Mouse (Mus musculus): ENCODE measurements at regions not wholly inside any gene's neighbourhood (a gene's known extent, or its start where the extent isn't known, plus 50 kb on each side); places are given as distances from the start of the nearest gene placed in this dataset.
"Not testable (repeated sequence)": the region's sequence is repeated elsewhere in the genome, so short reads cannot be mapped to it uniquely, and the experiment has no call there.

- Histone ChIP-seq H3K36me3 (ENCODE audit: control insufficient read depth, insufficient read depth, low read length) (no peaks in the 10 kb centered on the region), H3K4me3 (replicated peaks; ENCODE audit: low read depth, low read length) (no peak overlapping the region), H3K9me3 (ENCODE audit: control insufficient read depth, low read length) (no peaks in the 10 kb centered on the region), H3K4me1 (ENCODE audit: control insufficient read depth, insufficient read depth, low read length) (no peaks in the 10 kb centered on the region), H3K4me2 (ENCODE audit: low read length) (no peak overlapping the region), H3K27ac (replicated peaks; ENCODE audit: low read depth, low read length) (no peak overlapping the region), H3K9ac (replicated peaks; ENCODE audit: low read length) (no peak overlapping the region), H3K27me3 (ENCODE audit: control insufficient read depth, insufficient read depth, low read length) (no peaks in the 10 kb centered on the region)
- DNase-seq (peak; percentile 61), ATAC-seq (ENCODE audit: low FRiP score, low TSS enrichment) (no peak)
- WGBS = 65% methylated on average over 5 of the region's 5 CpGs
Measured at GRCm38 (mm10) chr5:4335683-4336082, 143.5 kb downstream of the Mterf1b start.

DNA sequence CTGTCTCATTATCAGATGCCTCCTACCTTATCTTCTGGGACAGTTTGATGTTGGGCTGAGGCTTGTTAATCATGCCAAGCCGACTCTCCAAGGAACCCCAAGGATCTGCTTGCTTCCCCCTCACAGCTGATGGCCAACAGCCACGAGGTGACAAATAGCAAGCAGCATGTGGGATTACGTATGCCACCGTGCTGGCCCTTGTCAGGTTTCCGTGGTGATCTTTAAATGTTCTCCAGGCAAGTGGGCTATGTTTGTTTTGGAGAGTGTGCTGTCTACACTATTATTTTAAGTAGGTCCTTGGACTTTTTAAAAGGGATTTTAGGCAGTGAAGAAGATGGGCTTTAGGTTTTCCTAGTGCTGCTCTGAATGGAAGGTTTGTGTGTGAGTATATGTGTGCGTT lies 149.8 kb downstream of the Mterf1b start:
- no peak for DNase-seq
- no peak overlapping the region for H3K27ac ChIP-seq (replicated peaks; ENCODE audit: low read depth, low read length)
- no peak overlapping the region for H3K4me3 ChIP-seq (replicated peaks; ENCODE audit: low read depth, low read length)
- H3K4me2 ChIP-seq (ENCODE audit: low read length) = no peak overlapping the region
- 34% methylated on average over 6 of the region's 6 CpGs for WGBS
- ATAC-seq (ENCODE audit: low FRiP score, low TSS enrichment) = no peak
- peaks cover 3% of the 10 kb centered on the region; the same call in 1 of the 2 replicates for H3K4me1 ChIP-seq (ENCODE audit: control insufficient read depth, insufficient read depth, low read length)
- no peak overlapping the region for H3K9ac ChIP-seq (replicated peaks; ENCODE audit: low read length)
- no peaks in the 10 kb centered on the region for H3K36me3 ChIP-seq (ENCODE audit: control insufficient read depth, insufficient read depth, low read length)
- H3K27me3 ChIP-seq (ENCODE audit: control insufficient read depth, insufficient read depth, low read length) = no peaks in the 10 kb centered on the region
- H3K9me3 ChIP-seq (ENCODE audit: control insufficient read depth, low read length) = no peaks in the 10 kb centered on the region

- no peak for DNase-seq
- WGBS = 97% methylated on average over 2 of the region's 2 CpGs
- no peak overlapping the region for H3K27ac ChIP-seq (replicated peaks; ENCODE audit: low read depth, low read length)
Measured at GRCm38 (mm10) chr5:4344458-4344857, 152.3 kb downstream of the Mterf1b start.

GRCm38 (mm10) chr5:4348334-4348733 lies 156.2 kb downstream of the Mterf1b start:
- H3K36me3 ChIP-seq (ENCODE audit: control insufficient read depth, insufficient read depth, low read length) = no peaks in the 10 kb centered on the region
- ATAC-seq (ENCODE audit: low FRiP score, low TSS enrichment) = no peak
- WGBS = 81% methylated on average over 4 of the region's 4 CpGs

More at GRCm38 (mm10) chr5:4344458-4344857, 152.3 kb downstream of the Mterf1b start:
- no peaks in the 10 kb centered on the region for H3K9me3 ChIP-seq (ENCODE audit: control insufficient read depth, low read length)
- no peak overlapping the region for H3K4me3 ChIP-seq (replicated peaks; ENCODE audit: low read depth, low read length)
- no peaks in the 10 kb centered on the region for H3K27me3 ChIP-seq (ENCODE audit: control insufficient read depth, insufficient read depth, low read length)
- H3K36me3 ChIP-seq (ENCODE audit: control insufficient read depth, insufficient read depth, low read length) = no peaks in the 10 kb centered on the region
- H3K9ac ChIP-seq (replicated peaks; ENCODE audit: low read length) = no peak overlapping the region
- H3K4me2 ChIP-seq (ENCODE audit: low read length) = no peak overlapping the region
- peaks cover 3% of the 10 kb centered on the region; the same call in 1 of the 2 replicates for H3K4me1 ChIP-seq (ENCODE audit: control insufficient read depth, insufficient read depth, low read length)
- no peak for ATAC-seq (ENCODE audit: low FRiP score, low TSS enrichment)

DNA sequence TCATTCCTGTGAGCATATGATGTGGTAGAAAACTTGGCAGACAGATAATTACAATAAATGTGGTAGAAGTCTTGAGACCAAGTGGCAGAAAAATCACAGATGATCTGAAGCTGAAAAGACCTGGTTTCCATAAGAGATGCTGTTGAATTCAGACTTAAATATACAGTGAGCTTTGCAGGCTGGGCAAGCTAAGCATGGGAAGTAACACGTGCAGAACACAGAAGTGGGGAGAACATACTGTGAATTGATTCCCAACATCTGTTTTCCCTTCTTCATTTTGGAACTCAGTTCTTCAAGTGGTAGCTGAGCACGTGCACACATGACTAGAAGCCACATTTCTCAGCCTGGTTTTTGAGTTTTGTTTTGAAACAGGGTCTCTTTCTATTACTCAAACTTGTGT lies 157.8 kb downstream of the Mterf1b start:
- WGBS = 70% methylated on average over 2 of the region's 2 CpGs
- H3K9me3 ChIP-seq (ENCODE audit: control insufficient read depth, low read length) = no peaks in the 10 kb centered on the region
- no peak overlapping the region for H3K27ac ChIP-seq (replicated peaks; ENCODE audit: low read depth, low read length)
- DNase-seq (no peak), ATAC-seq (ENCODE audit: low FRiP score, low TSS enrichment) (no peak)
- no peak overlapping the region for H3K9ac ChIP-seq (replicated peaks; ENCODE audit: low read length)
- no peak overlapping the region for H3K4me3 ChIP-seq (replicated peaks; ENCODE audit: low read depth, low read length)
- H3K27me3 ChIP-seq (ENCODE audit: control insufficient read depth, insufficient read depth, low read length) = no peaks in the 10 kb centered on the region
- H3K36me3 ChIP-seq (ENCODE audit: control insufficient read depth, insufficient read depth, low read length) = no peaks in the 10 kb centered on the region
- H3K4me1 ChIP-seq (ENCODE audit: control insufficient read depth, insufficient read depth, low read length) = peaks cover 3% of the 10 kb centered on the region; the same call in 1 of the 2 replicates
- H3K4me2 ChIP-seq (ENCODE audit: low read length) = no peak overlapping the region

More at GRCm38 (mm10) chr5:4348334-4348733, 156.2 kb downstream of the Mterf1b start:
- no peak for DNase-seq
- Histone ChIP-seq H3K9ac (replicated peaks; ENCODE audit: low read length) (no peak overlapping the region), H3K27me3 (ENCODE audit: control insufficient read depth, insufficient read depth, low read length) (no peaks in the 10 kb centered on the region), H3K4me2 (ENCODE audit: low read length) (no peak overlapping the region), H3K4me3 (replicated peaks; ENCODE audit: low read depth, low read length) (no peak overlapping the region), H3K27ac (replicated peaks; ENCODE audit: low read depth, low read length) (no peak overlapping the region), H3K9me3 (ENCODE audit: control insufficient read depth, low read length) (no peaks in the 10 kb centered on the region), H3K4me1 (ENCODE audit: control insufficient read depth, insufficient read depth, low read length) (no peaks in the 10 kb centered on the region)

DNA sequence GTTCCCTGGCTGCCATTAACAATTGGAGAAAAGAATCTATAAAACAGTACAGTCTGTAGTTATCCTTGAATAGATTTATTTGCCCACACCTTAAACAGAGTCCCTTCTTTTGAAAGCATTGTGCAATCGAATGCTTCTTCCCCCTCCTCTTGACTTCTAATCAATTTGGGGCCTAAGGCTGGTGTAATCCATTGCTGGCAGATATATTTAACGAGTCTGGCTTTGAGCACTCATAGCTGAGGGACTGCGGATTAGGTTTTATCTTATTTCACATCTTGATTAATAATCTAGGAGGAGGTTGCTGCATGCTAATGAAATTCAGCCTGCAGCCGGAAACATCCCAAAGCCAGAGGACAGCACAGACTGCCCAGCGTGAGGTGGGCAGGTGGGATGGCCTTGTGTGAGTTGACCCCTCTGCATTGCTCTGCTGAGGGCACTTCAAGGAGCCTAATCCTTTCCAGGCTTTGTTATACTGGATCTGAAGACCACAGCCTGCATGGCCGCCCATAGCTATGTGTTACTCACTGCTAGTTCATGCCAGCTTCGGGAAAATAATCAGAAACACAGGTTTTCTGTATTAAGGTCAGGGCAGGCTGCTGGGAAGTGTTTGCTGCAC lies 163.6 kb downstream of the Mterf1b start:
- H3K4me1 ChIP-seq (ENCODE audit: control insufficient read depth, insufficient read depth, low read length) = peaks cover 12% of the 10 kb centered on the region; the same call in 1 of the 2 replicates
- 0 out of 2 replicates have a peak overlapping the region, but pooled peaks have one; percentile 32 for H3K27ac ChIP-seq (replicated peaks; ENCODE audit: low read depth, low read length)
- H3K27me3 ChIP-seq (ENCODE audit: control insufficient read depth, insufficient read depth, low read length) = no peaks in the 10 kb centered on the region
- no peaks in the 10 kb centered on the region for H3K36me3 ChIP-seq (ENCODE audit: control insufficient read depth, insufficient read depth, low read length)
- 26% methylated on average over 7 of the region's 7 CpGs for WGBS
- H3K4me2 ChIP-seq (ENCODE audit: low read length) = no peak overlapping the region
- H3K9ac ChIP-seq (replicated peaks; ENCODE audit: low read length) = no peak overlapping the region
- H3K4me3 ChIP-seq (replicated peaks; ENCODE audit: low read depth, low read length) = no peak overlapping the region
- DNase-seq = peak; percentile 49
- no peaks in the 10 kb centered on the region for H3K9me3 ChIP-seq (ENCODE audit: control insufficient read depth, low read length)
- ATAC-seq (ENCODE audit: low FRiP score, low TSS enrichment) = peak; percentile 31; the same call in 1 of the 2 replicates

DNA sequence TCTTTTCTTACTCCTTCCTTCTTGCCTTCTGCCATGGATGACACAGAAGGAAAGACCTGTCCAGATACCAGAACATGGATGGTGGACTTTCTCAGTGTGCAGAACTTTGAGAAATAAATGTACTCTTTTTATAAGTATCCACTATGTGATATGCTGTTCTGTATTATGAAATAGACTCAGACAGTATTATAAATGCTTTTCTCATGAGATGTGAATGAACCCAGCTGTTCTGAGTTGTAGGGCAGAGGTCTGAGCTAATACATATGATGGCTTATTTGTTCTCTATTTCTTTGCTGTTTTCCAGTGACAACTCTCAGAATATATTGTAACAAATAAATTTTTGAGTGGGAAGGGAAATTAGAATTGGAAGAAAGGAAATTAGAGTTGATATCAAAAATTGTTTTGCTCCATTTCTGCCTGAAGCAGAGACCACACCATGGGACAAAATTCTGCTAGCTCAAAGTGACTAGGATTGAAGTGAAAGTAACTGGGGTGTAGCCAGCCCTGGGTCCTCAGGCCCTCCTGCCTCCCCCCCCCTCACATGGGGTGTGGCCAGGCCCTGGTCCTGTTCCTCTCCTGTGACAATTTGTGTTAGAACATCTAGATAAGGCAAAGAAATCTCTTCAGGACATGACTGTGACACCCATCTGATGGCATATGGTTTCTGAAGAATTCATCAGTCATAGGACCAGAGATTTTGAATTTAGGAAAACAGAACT lies 164.5 kb downstream of the Mterf1b start:
- H3K9ac ChIP-seq (replicated peaks; ENCODE audit: low read length); H3K9me3 ChIP-seq (ENCODE audit: control insufficient read depth, low read length); H3K27ac ChIP-seq (replicated peaks; ENCODE audit: low read depth, low read length); DNase-seq; ATAC-seq (ENCODE audit: low FRiP score, low TSS enrichment); H3K27me3 ChIP-seq (ENCODE audit: control insufficient read depth, insufficient read depth, low read length); H3K4me2 ChIP-seq (ENCODE audit: low read length); H3K4me3 ChIP-seq (replicated peaks; ENCODE audit: low read depth, low read length); H3K36me3 ChIP-seq (ENCODE audit: control insufficient read depth, insufficient read depth, low read length): not testable (repeated sequence)
- H3K4me1 ChIP-seq (ENCODE audit: control insufficient read depth, insufficient read depth, low read length) = peaks cover 12% of the 10 kb centered on the region; the same call in 1 of the 2 replicates

GRCm38 (mm10) chr5:4361547-4361946 lies 169.4 kb downstream of the Mterf1b start:
- WGBS = 96% methylated on average over 6 of the region's 6 CpGs
- H3K4me3 ChIP-seq (replicated peaks; ENCODE audit: low read depth, low read length); H3K4me2 ChIP-seq (ENCODE audit: low read length); DNase-seq; H3K27me3 ChIP-seq (ENCODE audit: control insufficient read depth, insufficient read depth, low read length); H3K9ac ChIP-seq (replicated peaks; ENCODE audit: low read length); H3K36me3 ChIP-seq (ENCODE audit: control insufficient read depth, insufficient read depth, low read length); ATAC-seq (ENCODE audit: low FRiP score, low TSS enrichment); H3K27ac ChIP-seq (replicated peaks; ENCODE audit: low read depth, low read length); H3K9me3 ChIP-seq (ENCODE audit: control insufficient read depth, low read length); H3K4me1 ChIP-seq (ENCODE audit: control insufficient read depth, insufficient read depth, low read length): not testable (repeated sequence)

GRCm38 (mm10) chr5:4384719-4385118 lies 192.6 kb downstream of the Mterf1b start:
- not testable (repeated sequence) for H3K4me3 ChIP-seq (replicated peaks; ENCODE audit: low read depth, low read length); H3K9me3 ChIP-seq (ENCODE audit: control insufficient read depth, low read length); H3K27ac ChIP-seq (replicated peaks; ENCODE audit: low read depth, low read length); H3K36me3 ChIP-seq (ENCODE audit: control insufficient read depth, insufficient read depth, low read length); H3K4me1 ChIP-seq (ENCODE audit: control insufficient read depth, insufficient read depth, low read length); H3K9ac ChIP-seq (replicated peaks; ENCODE audit: low read length); H3K27me3 ChIP-seq (ENCODE audit: control insufficient read depth, insufficient read depth, low read length); H3K4me2 ChIP-seq (ENCODE audit: low read length); ATAC-seq (ENCODE audit: low FRiP score, low TSS enrichment)
- 70% methylated on average over 7 of the region's 7 CpGs for WGBS
- DNase-seq = peak; percentile 21

Measured in midbrain, embryonic 14.5 days (tissue).